Mouse (Mus musculus) central nervous system, embryonic 11.5 days (tissue): ENCODE measurements around the gene Tmie. TPM values are rescaled to one million over a fixed set of nuclear protein-coding genes. Genes with fewer than 3 reads are reported as not detected.

Experiments
- polyA plus RNA-seq: library from polyadenylated mRNA; depleted of rRNA; stranded (reverse); fragments of >200 nt; gene quantifications from 2 replicates; pipeline ENCODE4 v1.2.3, GENCODE M21; 2012; rRNA removed

Tmie gene
- 0.24 and 0.40 TPM in 2 replicates for polyA plus RNA-seq

GRCm38 (mm10) chr9:110879998-110880561 lies at the start of gene Tmie:
Gene Tmie (minus strand): TSS chr9:110880113.

GRCm38 (mm10) chr9:110916786-110917185 lies 36.9 kb upstream of the Tmie start, which contains the start of gene Fam240a:
Gene Fam240a (minus strand): TSS chr9:110916861.

GRCm38 (mm10) chr9:110879191-110879920 lies 557 bp downstream of the Tmie start, which contains the start of gene Als2cl:
Gene Als2cl (plus strand): TSS chr9:110879870.

GRCm38 (mm10) chr9:110857781-110858472 lies 22.0 kb downstream of the Tmie start, which contains the start of gene Prss50:
Gene Prss50 (plus strand): TSS chr9:110857967.

GRCm38 (mm10) chr9:110844206-110844605 lies 35.7 kb downstream of the Tmie start, which contains the start of gene Prss46:
Gene Prss46 (plus strand): TSS chr9:110844506.

GRCm38 (mm10) chr9:110834411-110834810 lies 45.5 kb downstream of the Tmie start, which contains the start of gene Prss45:
Gene Prss45 (plus strand): TSS chr9:110834588.

GRCm38 (mm10) chr9:110826390-110826789 lies 53.5 kb downstream of the Tmie start, which contains the start of gene Prss43:
Gene Prss43 (plus strand): TSS chr9:110826690.

Other genes with a start within 250 kb of the Tmie start
- gene Nbeal2, start 226.0 kb downstream of the Tmie start, polyA plus RNA-seq, result 5.1 and 7.0 TPM in 2 replicates
- gene Ccdc12, start 223.6 kb downstream of the Tmie start, polyA plus RNA-seq, result 99.0 and 210 TPM in 2 replicates
- gene Myl3, start 138.3 kb downstream of the Tmie start, polyA plus RNA-seq, result 55.4 and 63.3 TPM in 2 replicates
- 22.0 and 55.9 TPM in 2 replicates for gene Pth1r, start 133.0 kb downstream of the Tmie start, polyA plus RNA-seq
- 0.05 TPM in 1 of 2 replicates, not detected in the other for gene Prss42, start 81.9 kb downstream of the Tmie start, polyA plus RNA-seq
- gene Prss44, start 66.1 kb downstream of the Tmie start, polyA plus RNA-seq, result not detected in 2 replicates
- not detected in 2 replicates for gene Prss43, start 53.4 kb downstream of the Tmie start, polyA plus RNA-seq
- not detected in 2 replicates for gene Prss45, start 45.5 kb downstream of the Tmie start, polyA plus RNA-seq
- gene Prss46, start 35.6 kb downstream of the Tmie start, polyA plus RNA-seq, result not detected in 2 replicates
- gene Prss50, start 22.1 kb downstream of the Tmie start, polyA plus RNA-seq, result 0.63 and 1.2 TPM in 2 replicates
- 2.3 and 3.2 TPM in 2 replicates for gene Als2cl, start 243 bp downstream of the Tmie start, polyA plus RNA-seq
- gene Fam240a, start 36.7 kb upstream of the Tmie start, polyA plus RNA-seq, result not detected in 2 replicates
- 0.06 TPM in 2 replicates for gene Tdgf1, start 66.0 kb upstream of the Tmie start, polyA plus RNA-seq
- gene Lrrc2, start 71.4 kb upstream of the Tmie start, polyA plus RNA-seq, result 0.04 and 0.07 TPM in 2 replicates
- 0.75 and 0.91 TPM in 2 replicates for gene Rtp3, start 110.5 kb upstream of the Tmie start, polyA plus RNA-seq
- 0.56 and 0.65 TPM in 2 replicates for gene Ltf, start 139.2 kb upstream of the Tmie start, polyA plus RNA-seq
- 0.80 and 1.2 TPM in 2 replicates for gene Ccrl2, start 177.4 kb upstream of the Tmie start, polyA plus RNA-seq
- gene Lrrfip2, start 237.5 kb upstream of the Tmie start, polyA plus RNA-seq, result 48.8 and 73.3 TPM in 2 replicates